Mouse (Mus musculus) lung, postnatal 0 days (tissue): Measurements from ENCODE around the gene Pnpla5. TPM values are rescaled to one million over a fixed set of nuclear protein-coding genes. Genes with fewer than 3 reads are reported as not detected.
A peak's percentile ranks its signal among the peaks of the same experiment; 100 is the strongest.
"Not testable (repeated sequence)": the region's sequence is repeated elsewhere in the genome, so short reads cannot be mapped to it uniquely, and the experiment has no call there.

Experiments used
- ATAC-seq: fragments of 200-750 bp; cut with Nextera tagmentation; 2 replicates; pipeline ENCODE4 v1.8.0; 2017; ENCODE audit warnings: moderate library complexity
- DNase-seq: peaks from one replicate; pipeline ENCODE4 v3.0.0-alpha.2; 2016; ENCODE audit warnings: low spot score
- H3K27ac ChIP-seq: fragments of 300-500 bp; sonication (generic); 2 replicates; pipeline ENCODE4 v1.5.1; 2014; ENCODE audit warnings: antibody characterized with exemption, mild to moderate bottlenecking, low read length, mixed read lengths
- H3K27me3 ChIP-seq: fragments of 300-500 bp; sonication (generic); replicated peaks from 2 replicates; pipeline ENCODE4 v1.6.1; 2014; ENCODE audit warnings: low read length, mixed read lengths; ENCODE audit not compliant: insufficient read depth
- H3K36me3 ChIP-seq: fragments of 300-500 bp; sonication (generic); 2 replicates; pipeline ENCODE4 v1.6.1; 2014; ENCODE audit warnings: low read length, mixed read lengths; ENCODE audit not compliant: insufficient read depth
- H3K4me1 ChIP-seq: fragments of 300-500 bp; sonication (generic); 2 replicates; pipeline ENCODE4 v1.6.1; 2014; ENCODE audit warnings: antibody characterized with exemption, low read depth, low read length, mixed read lengths; ENCODE audit not compliant: insufficient read depth
- H3K4me2 ChIP-seq: fragments of 300-500 bp; sonication (generic); replicated peaks from 2 replicates; pipeline ENCODE4 v1.6.1; 2014; ENCODE audit warnings: low read depth, mild to moderate bottlenecking, low read length, moderate library complexity, mixed read lengths
- H3K4me3 ChIP-seq: fragments of 300-500 bp; sonication (generic); 2 replicates; pipeline ENCODE4 v1.5.1; 2014; ENCODE audit warnings: low read depth, low read length
- H3K9ac ChIP-seq: fragments of 300-500 bp; sonication (generic); replicated peaks from 2 replicates; pipeline ENCODE4 v1.6.1; 2014; ENCODE audit warnings: low read depth, mild to moderate bottlenecking
- H3K9me3 ChIP-seq: fragments of 300-500 bp; sonication (generic); 2 replicates; pipeline ENCODE4 v1.6.1; 2016; ENCODE audit warnings: low read length, mixed read lengths
- CTCF ChIP-seq: IDR thresholded peaks from 2 replicates; pipeline ENCODE4 v1.5.1; 2016; ENCODE audit warnings: antibody characterized with exemption, mild to moderate bottlenecking
- EP300 ChIP-seq: IDR thresholded peaks from 2 replicates; pipeline ENCODE4 v1.6.1; 2016; ENCODE audit warnings: antibody characterized with exemption, mild to moderate bottlenecking, control low read depth
- WGBS: fragments of 180-500 bp; shearing (Covaris S2); extraction: QIAGEN DNeasy Blood & Tissue Kit; methylation state at CpG from one replicate; pipeline ENCODE4 v1.1.7; 2014; 5-methylcytosine and 5-hydroxymethylcytosine counted together
- polyA plus RNA-seq: library from polyadenylated mRNA; unstranded; fragments of >200 nt; fragmentation: Nextera tagmentation; extraction: Ambion mirVana; gene quantifications from 2 replicates; pipeline ENCODE4 v1.2.1, GENCODE M21; 2015

The Pnpla5 gene
- polyA plus RNA-seq, 1 experiment from 2014 or later: not detected

DNA sequence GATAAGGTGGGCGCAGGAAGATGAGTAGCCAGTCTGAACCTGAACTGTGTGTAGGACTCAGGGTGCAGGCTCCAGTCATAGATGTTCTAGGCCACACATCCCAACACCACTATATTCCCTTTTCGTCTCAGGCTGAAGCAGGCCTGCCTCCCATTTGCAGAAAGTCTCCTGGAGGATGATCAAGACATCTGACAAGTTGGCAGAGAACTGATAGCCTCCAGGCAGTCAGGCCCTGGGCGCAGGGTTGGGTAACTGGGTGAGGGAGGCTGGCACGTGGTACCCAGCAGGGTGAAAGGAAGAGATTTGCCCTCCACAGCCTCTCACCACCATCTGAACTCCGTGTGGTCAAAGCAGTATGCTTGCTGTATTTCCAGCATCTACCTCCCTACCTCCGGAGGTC is 38.9 kb upstream of the Pnpla5 start:
- 80% methylated on average over 6 of the region's 6 CpGs for whole genome bisulfite sequencing
- no peaks in the 10 kb centered on the region for H3K36me3 ChIP-seq
- H3K9ac ChIP-seq: no peak overlapping the region
- no peak overlapping the region for H3K4me2 ChIP-seq
- no peak for DNase-seq
- H3K9me3 ChIP-seq: no peaks in the 10 kb centered on the region
- no peaks in the 10 kb centered on the region for H3K4me1 ChIP-seq
- ATAC-seq: no peak
- no peak overlapping the region for H3K4me3 ChIP-seq
- H3K27me3 ChIP-seq: no peaks in the 10 kb centered on the region
- TF ChIP-seq EP300: no peak
- TF ChIP-seq CTCF: no peak
- no peak overlapping the region for H3K27ac ChIP-seq

DNA sequence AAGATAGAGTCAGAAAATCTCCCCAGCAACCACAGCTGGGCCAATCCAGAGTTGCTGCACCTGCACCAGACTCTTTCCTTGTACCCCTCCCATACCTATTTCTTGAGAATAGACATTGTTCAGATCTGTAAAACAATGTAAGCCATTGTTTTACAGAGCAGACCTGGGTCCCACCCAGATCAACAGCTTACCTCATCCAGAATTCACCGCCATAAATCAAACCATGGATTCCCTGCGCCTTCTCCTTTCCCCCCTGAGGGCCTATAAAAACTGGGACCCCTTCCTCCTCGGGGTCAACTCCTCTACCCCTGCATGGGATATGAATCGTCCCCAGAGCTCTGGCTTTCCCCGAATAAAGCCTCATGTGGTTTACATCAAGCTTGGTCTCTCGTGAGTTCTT is 34.6 kb upstream of the Pnpla5 start:
- H3K4me1 ChIP-seq, H3K4me2 ChIP-seq, H3K36me3 ChIP-seq, ATAC-seq, H3K27ac ChIP-seq, H3K9me3 ChIP-seq, H3K9ac ChIP-seq, DNase-seq, H3K27me3 ChIP-seq, H3K4me3 ChIP-seq: not testable (repeated sequence)
- 80% methylated on average over 6 of the region's 6 CpGs for WGBS

DNA sequence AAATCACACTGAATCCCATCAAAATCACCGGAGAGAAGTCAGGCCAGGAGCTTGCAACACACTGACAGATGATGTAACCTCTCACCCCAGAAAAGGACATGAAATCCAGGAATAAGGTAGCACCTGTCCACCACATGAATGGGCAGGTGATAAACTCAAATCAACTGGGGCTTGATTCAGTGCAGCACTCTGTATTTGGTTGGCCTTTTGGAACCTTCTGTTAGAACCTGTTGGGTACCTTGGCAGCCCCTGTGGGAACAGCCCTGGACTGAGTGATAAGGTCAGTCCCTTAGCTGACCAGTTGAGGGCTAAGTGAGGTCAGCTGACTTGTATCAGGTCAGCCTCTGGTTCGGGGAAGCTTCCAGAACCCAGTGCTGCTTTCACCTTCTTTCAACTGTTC is 33.2 kb upstream of the Pnpla5 start:
- 71% methylated on average over 2 of the region's 2 CpGs for WGBS
- DNase-seq: no peak
- Histone ChIP-seq H3K4me2 (no peak overlapping the region), H3K27ac (no peak overlapping the region), H3K9ac (no peak overlapping the region), H3K36me3 (no peaks in the 10 kb centered on the region), H3K4me1 (no peaks in the 10 kb centered on the region), H3K9me3 (no peaks in the 10 kb centered on the region), H3K27me3 (no peaks in the 10 kb centered on the region), H3K4me3 (no peak overlapping the region)
- ATAC-seq: no peak
- TF ChIP-seq EP300 (no peak), CTCF (no peak)

DNA sequence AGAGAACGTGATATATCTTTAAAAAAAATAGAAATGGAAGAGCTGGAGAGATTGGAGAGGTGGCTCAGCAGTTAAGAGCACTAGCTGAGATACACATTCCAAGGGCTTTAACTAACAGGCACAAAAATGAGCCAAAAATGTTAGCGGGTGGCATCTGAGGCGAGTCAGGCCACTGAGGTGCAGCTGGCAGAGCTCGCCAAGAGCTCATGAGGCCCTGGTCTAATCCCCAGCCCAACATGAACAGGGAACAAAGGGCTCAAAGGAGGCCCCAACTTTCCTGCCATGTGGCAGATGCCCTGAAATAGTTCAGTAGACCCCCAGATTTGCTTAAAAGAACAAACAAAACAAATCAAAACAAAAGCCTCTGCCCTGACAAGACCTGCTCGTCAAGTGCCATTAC is 18.0 kb upstream of the Pnpla5 start:
- TF ChIP-seq CTCF (no peak), EP300 (no peak)
- ATAC-seq: no peak
- H3K9me3 ChIP-seq: no peaks in the 10 kb centered on the region
- no peak overlapping the region for H3K9ac ChIP-seq
- H3K4me2 ChIP-seq: no peak overlapping the region
- DNase-seq: no peak
- no peak overlapping the region for H3K27ac ChIP-seq
- WGBS: 52% methylated on average over 5 of the region's 5 CpGs
- H3K4me1 ChIP-seq: peaks cover 3% of the 10 kb centered on the region; the same call in 1 of the 2 replicates
- H3K27me3 ChIP-seq: no peaks in the 10 kb centered on the region
- H3K36me3 ChIP-seq: no peaks in the 10 kb centered on the region
- H3K4me3 ChIP-seq: no peak overlapping the region

DNA sequence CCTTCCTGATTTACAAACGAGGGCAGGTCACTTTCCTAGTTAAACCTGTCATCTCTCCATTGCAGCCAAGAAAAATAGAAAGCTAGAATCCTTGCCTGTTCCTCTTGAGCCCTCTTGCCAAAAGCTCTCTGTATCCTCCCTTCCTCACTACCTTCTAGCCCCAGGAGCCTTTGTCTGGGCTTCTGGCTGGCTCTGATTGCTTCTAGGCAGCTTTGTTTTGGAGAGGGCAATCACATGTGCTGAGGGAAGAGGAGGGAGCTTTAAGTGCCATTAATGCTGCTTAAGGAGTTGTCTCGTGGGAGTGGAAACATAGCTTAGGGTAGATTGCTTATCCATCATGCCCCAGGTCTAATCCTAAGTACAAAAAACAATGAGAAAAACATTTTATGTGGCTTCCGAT is 17.1 kb upstream of the Pnpla5 start:
- Histone ChIP-seq H3K9ac (no peak overlapping the region), H3K4me1 (peaks cover 3% of the 10 kb centered on the region; the same call in 1 of the 2 replicates), H3K4me2 (no peak overlapping the region), H3K27ac (no peak overlapping the region), H3K4me3 (no peak overlapping the region), H3K27me3 (no peaks in the 10 kb centered on the region), H3K36me3 (no peaks in the 10 kb centered on the region), H3K9me3 (no peaks in the 10 kb centered on the region)
- TF ChIP-seq CTCF (no peak), EP300 (no peak)
- DNase-seq: no peak
- no peak for ATAC-seq
- 52% methylated on average over 3 of the region's 3 CpGs for WGBS

DNA sequence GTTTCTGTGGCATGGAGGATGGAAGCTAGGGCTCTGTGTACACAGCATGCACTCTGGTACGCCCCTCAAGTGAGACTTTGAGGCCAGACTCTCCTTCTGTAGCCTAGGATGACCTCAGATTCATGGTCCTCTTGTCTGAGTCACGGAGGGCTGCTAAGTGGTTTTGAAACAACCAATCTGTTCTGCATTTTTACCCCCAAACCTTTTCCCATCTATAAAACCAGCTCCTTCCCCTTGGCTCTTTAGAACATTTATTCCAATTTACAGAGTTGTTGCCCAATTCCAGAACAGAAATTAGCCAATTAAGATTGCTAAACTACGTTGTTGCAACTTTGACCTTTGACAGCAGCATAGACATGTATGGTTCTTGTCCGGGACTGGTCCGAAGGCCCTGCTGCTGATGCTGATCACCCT is 16.6 kb upstream of the Pnpla5 start:
- H3K27me3 ChIP-seq: no peaks in the 10 kb centered on the region
- H3K27ac ChIP-seq: no peak overlapping the region
- no peaks in the 10 kb centered on the region for H3K36me3 ChIP-seq
- H3K9ac ChIP-seq: no peak overlapping the region
- H3K4me2 ChIP-seq: no peak overlapping the region
- peak; percentile 80 for DNase-seq
- WGBS: 60% methylated on average over 5 of the region's 5 CpGs
- no peaks in the 10 kb centered on the region for H3K9me3 ChIP-seq
- ATAC-seq: peak; percentile 78
- TF ChIP-seq EP300 (peak; percentile 78), CTCF (no peak)
- no peak overlapping the region for H3K4me3 ChIP-seq
- peaks cover 3% of the 10 kb centered on the region; the same call in 1 of the 2 replicates for H3K4me1 ChIP-seq
